Mouse (Mus musculus) myocyte (in vitro differentiated cells): ENCODE results near the gene Lsr. TPM values are rescaled to one million over a fixed set of nuclear protein-coding genes. Genes with fewer than 3 reads are reported as not detected.
A peak's percentile ranks its signal among the peaks of the same experiment; 100 is the strongest.

ENCODE experiments used
- H3K27me3 ChIP-seq: one replicate; pipeline ENCODE4 v1.6.1; 2011; ENCODE audit not compliant: control insufficient read depth, insufficient read depth, insufficient read length
- H3K36me3 ChIP-seq: one replicate; pipeline ENCODE4 v1.6.1; 2011; ENCODE audit not compliant: control insufficient read depth, insufficient read depth
- H3K4me2 ChIP-seq: one replicate; pipeline ENCODE4 v1.6.1; 2011; ENCODE audit warnings: low read depth, control low read depth
- H3K4me3 ChIP-seq: one replicate; pipeline ENCODE4 v1.5.1; 2011; ENCODE audit warnings: mild to moderate bottlenecking, control low read depth, moderate library complexity
- H3K79me2 ChIP-seq: one replicate; pipeline ENCODE4 v1.6.1; 2011; ENCODE audit not compliant: control insufficient read depth, insufficient read depth
- H3ac ChIP-seq: one replicate; pipeline ENCODE4 v1.6.1; 2011; ENCODE audit not compliant: control insufficient read depth, insufficient read length
- CEBPB ChIP-seq: IDR thresholded peaks from 2 replicates; pipeline ENCODE4 v1.6.1; 2011; ENCODE audit warnings: mild to moderate bottlenecking, moderate library complexity; ENCODE audit not compliant: poor library complexity, insufficient read depth, severe bottlenecking
- E2F4 ChIP-seq: IDR thresholded peaks from one replicate; pipeline ENCODE4 v1.6.1; 2011; ENCODE audit warnings: mild to moderate bottlenecking, control low read depth, moderate library complexity; ENCODE audit not compliant: insufficient read depth
- MAX ChIP-seq: IDR thresholded peaks from one replicate; pipeline ENCODE4 v1.6.1; 2011; ENCODE audit warnings: low read depth, mild to moderate bottlenecking, control low read depth
- MYOD1 ChIP-seq, 3 experiments: IDR thresholded peaks; one replicate each; pipeline ENCODE4 v1.6.1; 2011; ENCODE audit warnings: control low read depth in 2 of 3, low read depth in 2 of 3, mild to moderate bottlenecking in 2 of 3, moderate library complexity in 1 of 3; ENCODE audit not compliant: insufficient read length in 2 of 3, control insufficient read depth in 1 of 3
- MYOG ChIP-seq, 3 experiments: IDR thresholded peaks; one replicate each; pipeline ENCODE4 v1.6.1; 2011; ENCODE audit warnings: control low read depth in 2 of 3, low read depth in 2 of 3, mild to moderate bottlenecking in 2 of 3; ENCODE audit not compliant: insufficient read length in 2 of 3, control insufficient read depth in 1 of 3, insufficient read depth in 1 of 3
- POLR2A ChIP-seq: IDR thresholded peaks from one replicate; pipeline ENCODE4 v1.6.1; 2011; ENCODE audit warnings: low read depth, mild to moderate bottlenecking, control low read depth, moderate library complexity; ENCODE audit not compliant: insufficient read length
- POLR2AphosphoS2 ChIP-seq: IDR thresholded peaks from one replicate; pipeline ENCODE4 v1.6.1; 2011; ENCODE audit warnings: low read depth, control low read depth; ENCODE audit not compliant: insufficient read length
- REST ChIP-seq: IDR thresholded peaks from one replicate; pipeline ENCODE4 v1.6.1; 2011; ENCODE audit warnings: mild to moderate bottlenecking, control low read depth, moderate library complexity; ENCODE audit not compliant: insufficient read depth, insufficient read length
- SRF ChIP-seq: IDR thresholded peaks from one replicate; pipeline ENCODE4 v1.6.1; 2011; ENCODE audit warnings: low read depth; ENCODE audit not compliant: control insufficient read depth, insufficient read length
- TCF12 ChIP-seq: IDR thresholded peaks from one replicate; pipeline ENCODE4 v1.6.1; 2011; ENCODE audit warnings: mild to moderate bottlenecking, control low read depth; ENCODE audit not compliant: poor library complexity, insufficient read depth, severe bottlenecking
- TCF3 ChIP-seq: IDR thresholded peaks from one replicate; pipeline ENCODE4 v1.6.1; 2011; ENCODE audit warnings: low read depth, control low read depth; ENCODE audit not compliant: insufficient read length
- USF1 ChIP-seq: IDR thresholded peaks from one replicate; pipeline ENCODE4 v1.6.1; 2011; ENCODE audit warnings: low read depth, mild to moderate bottlenecking, control low read depth, moderate library complexity
- polyA plus RNA-seq: library from polyadenylated mRNA; unstranded; fragments of >200 nt; fragmentation: generic; extraction: Trizol; gene quantifications from one replicate; pipeline ENCODE4 v1.2.1, GENCODE M21; 2012; ENCODE audit warnings: missing spikeins

Gene Lsr
- polyA plus RNA-seq, 1 experiment = 0.02 TPM

- Histone ChIP-seq H3ac (no peak within 1 kb of the TSS), H3K79me2 (no peaks in the 10 kb centered on the region), H3K4me2 (peak within 1 kb of the TSS; percentile 30), H3K4me3 (no peak within 1 kb of the TSS), H3K27me3 (peaks cover 30% of the 10 kb centered on the region), H3K36me3 (no peaks in the 10 kb centered on the region)
- TF ChIP-seq MYOG (IDR thresholded peaks at IDR 0.05; ENCODE audit: control insufficient read depth in 1 of 3, insufficient read depth in 1 of 3, insufficient read length in 2 of 3, low read depth in 2 of 3) = no peak
- TF ChIP-seq POLR2AphosphoS2 = no peak
- TF ChIP-seq MYOD1 (IDR thresholded peaks at IDR 0.05; ENCODE audit: control insufficient read depth in 1 of 3, insufficient read length in 2 of 3, low read depth in 2 of 3) = peak in 1 of 3 experiments; percentile 1
- TF ChIP-seq MAX = no peak
- TF ChIP-seq TCF12 = no peak
These were observed 431 bp upstream of the Lsr start, which contains the start of gene Fam187b for GRCm38 (mm10) chr7:30973501-30974289. TSS of gene Fam187b (plus strand) at chr7:30973790.

GRCm38 (mm10) chr7:30972426-30973250 is 626 bp downstream of the Lsr start:
- Histone ChIP-seq H3K79me2 (no peaks in the 10 kb centered on the region), H3K27me3 (peaks cover 30% of the 10 kb centered on the region), H3K4me3 (no peak overlapping the region), H3ac (no peak overlapping the region), H3K36me3 (no peaks in the 10 kb centered on the region), H3K4me2 (no peak overlapping the region)
- TF ChIP-seq SRF (no peak), MYOG (IDR thresholded peaks at IDR 0.05; ENCODE audit: control insufficient read depth in 1 of 3, insufficient read depth in 1 of 3, insufficient read length in 2 of 3, low read depth in 2 of 3) (no peak), TCF3 (no peak), TCF12 (no peak), CEBPB (no peak), MAX (no peak), POLR2AphosphoS2 (no peak), USF1 (no peak), MYOD1 (IDR thresholded peaks at IDR 0.05; ENCODE audit: control insufficient read depth in 1 of 3, insufficient read length in 2 of 3, low read depth in 2 of 3) (no peak), REST (no peak), E2F4 (no peak), POLR2A (no peak)

GRCm38 (mm10) chr7:30971901-30972300 is 1.4 kb downstream of the Lsr start:
- Histone ChIP-seq H3K36me3 (no peaks in the 10 kb centered on the region), H3K79me2 (no peaks in the 10 kb centered on the region), H3ac (no peak overlapping the region), H3K4me3 (no peak overlapping the region), H3K27me3 (peaks cover 30% of the 10 kb centered on the region), H3K4me2 (no peak overlapping the region)
- TF ChIP-seq CEBPB (no peak), MYOG (IDR thresholded peaks at IDR 0.05; ENCODE audit: control insufficient read depth in 1 of 3, insufficient read depth in 1 of 3, insufficient read length in 2 of 3, low read depth in 2 of 3) (no peak), SRF (no peak), MAX (no peak)

DNA sequence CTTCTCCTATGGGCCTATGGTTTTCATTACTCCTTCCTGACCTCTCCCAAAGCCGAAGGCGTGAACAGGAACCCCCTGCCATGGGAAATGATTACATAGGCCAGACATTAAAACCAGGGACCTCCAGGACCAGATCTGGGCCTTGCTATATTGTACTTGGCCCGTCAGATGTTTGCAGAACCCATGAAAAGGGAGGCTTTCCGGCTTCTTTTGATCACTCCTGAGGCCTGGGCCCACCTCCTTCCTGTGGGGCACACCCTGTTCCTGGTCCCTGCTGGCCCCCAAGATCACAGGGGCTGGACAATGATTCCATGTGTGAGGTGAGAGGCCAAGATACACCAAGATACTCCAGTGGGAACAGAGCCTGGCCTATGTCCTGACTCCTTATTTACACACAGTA is 4.1 kb downstream of the Lsr start:
- TF ChIP-seq MAX (no peak), POLR2AphosphoS2 (no peak), E2F4 (no peak), TCF12 (no peak), CEBPB (no peak), USF1 (no peak), REST (no peak), SRF (no peak), POLR2A (no peak), MYOD1 (IDR thresholded peaks at IDR 0.05; ENCODE audit: control insufficient read depth in 1 of 3, insufficient read length in 2 of 3, low read depth in 2 of 3) (no peak), TCF3 (no peak), MYOG (IDR thresholded peaks at IDR 0.05; ENCODE audit: control insufficient read depth in 1 of 3, insufficient read depth in 1 of 3, insufficient read length in 2 of 3, low read depth in 2 of 3) (no peak)
- Histone ChIP-seq H3K27me3 (peaks cover 24% of the 10 kb centered on the region), H3K4me3 (no peak overlapping the region), H3ac (no peak overlapping the region), H3K4me2 (no peak overlapping the region), H3K36me3 (no peaks in the 10 kb centered on the region), H3K79me2 (no peaks in the 10 kb centered on the region)

- Histone ChIP-seq H3K27me3 (peaks cover 23% of the 10 kb centered on the region), H3ac (no peak overlapping the region), H3K36me3 (no peaks in the 10 kb centered on the region), H3K4me2 (no peak overlapping the region), H3K4me3 (no peak overlapping the region), H3K79me2 (no peaks in the 10 kb centered on the region)
- TF ChIP-seq TCF12 (no peak), CEBPB (no peak), MYOG (IDR thresholded peaks at IDR 0.05; ENCODE audit: control insufficient read depth in 1 of 3, insufficient read depth in 1 of 3, insufficient read length in 2 of 3, low read depth in 2 of 3) (no peak), POLR2AphosphoS2 (no peak), SRF (no peak)
These were observed 4.7 kb downstream of the Lsr start for GRCm38 (mm10) chr7:30968611-30969010.
